Mouse (Mus musculus) lung, postnatal 0 days (tissue): ENCODE measurements around the gene Prox1.

Source experiments
- CTCF ChIP-seq: IDR thresholded peaks from 2 replicates; pipeline ENCODE4 v1.5.1; 2016; ENCODE audit warnings: antibody characterized with exemption, mild to moderate bottlenecking
- EP300 ChIP-seq: IDR thresholded peaks from 2 replicates; pipeline ENCODE4 v1.6.1; 2016; ENCODE audit warnings: antibody characterized with exemption, mild to moderate bottlenecking, control low read depth

DNA sequence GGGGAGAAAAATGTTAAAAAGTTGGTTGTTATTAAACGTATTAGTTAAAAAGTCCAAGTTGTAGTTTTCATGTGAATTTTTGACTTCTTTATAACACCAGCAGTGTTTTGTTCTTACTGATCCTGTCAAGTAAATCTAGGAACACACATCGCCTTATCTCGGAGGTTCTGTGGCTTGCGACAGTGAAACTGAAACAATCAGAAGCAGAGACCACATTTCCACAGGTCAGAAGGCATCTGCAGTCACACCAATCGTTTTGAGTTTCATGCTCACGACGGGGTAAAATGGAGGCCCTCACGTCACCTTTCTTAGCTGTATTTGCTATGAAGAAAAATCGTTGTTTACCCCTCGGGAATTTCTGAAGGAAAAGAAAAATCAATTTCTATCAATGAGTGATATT is 14.8 kb upstream of the Prox1 start:
- no peak for TF ChIP-seq CTCF
- no peak for TF ChIP-seq EP300
